Mouse (Mus musculus) left cerebral cortex, adult 2 months (tissue): ENCODE measurements around the gene Trim40. TPM values are rescaled to one million over a fixed set of nuclear protein-coding genes. Genes with fewer than 3 reads are reported as not detected.
"Not testable (repeated sequence)": the region's sequence is repeated elsewhere in the genome, so short reads cannot be mapped to it uniquely, and the experiment has no call there.

Experiments
- DNase-seq, 2 experiments: peaks; one replicate each; pipeline ENCODE4 v3.0.0; 2021 to 2022; ENCODE audit warnings: low spot score in 2 of 2, mixed read lengths in 1 of 2; ENCODE audit errors: extremely low spot score in 1 of 2
- H3K27ac ChIP-seq: fragments of 200-600 bp; 2 replicates; pipeline ENCODE4 v1.8.1; 2022
- H3K4me3 ChIP-seq: fragments of 200-600 bp; 2 replicates; pipeline ENCODE4 v1.8.1; 2022
- CTCF ChIP-seq: fragments of 200-600 bp; IDR thresholded peaks from 2 replicates; pipeline ENCODE4 v1.8.1; 2022; ENCODE audit warnings: antibody characterized with exemption, mild to moderate bottlenecking, moderate library complexity
- intact Hi-C: fragments of 180-260 bp; cut with DNase I; formaldehyde crosslinking; loops from one replicate; pipeline ENCODE4 v1.15.1; 2025
- total RNA-seq, 2 experiments: library from RNA; stranded (reverse); gene quantifications; 2 replicates each; pipeline ENCODE4 v1.2.3; 2021

Trim40 gene
- total RNA-seq, 2 experiments from 2014 or later = not detected

GRCm38 (mm10) chr17:36912031-36912430, 22.1 kb upstream of the Trim40 start:
- TF ChIP-seq CTCF = no peak
- intact Hi-C loops = no loop called here
- Histone ChIP-seq H3K4me3 (no peak overlapping the region), H3K27ac (no peak overlapping the region)
- DNase-seq = no peak

DNA sequence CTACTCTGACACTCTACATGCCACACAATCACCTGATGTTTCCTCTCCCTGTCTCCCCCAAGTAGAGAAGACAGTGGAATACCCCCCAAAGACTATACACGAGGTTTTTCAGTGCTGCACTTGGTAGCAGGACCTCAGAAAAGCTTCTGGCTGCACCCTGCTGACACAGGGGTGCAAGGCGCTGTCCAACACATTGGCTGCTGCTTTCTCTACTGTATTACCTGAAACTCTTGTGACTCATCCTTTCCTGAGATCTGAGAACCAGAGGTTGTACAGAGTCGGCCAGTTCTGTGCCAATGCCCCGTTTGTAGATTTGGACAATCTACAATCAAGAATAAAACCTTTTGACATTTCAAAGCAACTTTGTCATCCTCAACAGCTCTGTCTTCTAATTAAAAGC, 19.9 kb upstream of the Trim40 start:
- Histone ChIP-seq H3K4me3 (no peak overlapping the region), H3K27ac (no peak overlapping the region)
- no peak for DNase-seq
- no peak for TF ChIP-seq CTCF
- intact Hi-C loops = no loop called here

DNA sequence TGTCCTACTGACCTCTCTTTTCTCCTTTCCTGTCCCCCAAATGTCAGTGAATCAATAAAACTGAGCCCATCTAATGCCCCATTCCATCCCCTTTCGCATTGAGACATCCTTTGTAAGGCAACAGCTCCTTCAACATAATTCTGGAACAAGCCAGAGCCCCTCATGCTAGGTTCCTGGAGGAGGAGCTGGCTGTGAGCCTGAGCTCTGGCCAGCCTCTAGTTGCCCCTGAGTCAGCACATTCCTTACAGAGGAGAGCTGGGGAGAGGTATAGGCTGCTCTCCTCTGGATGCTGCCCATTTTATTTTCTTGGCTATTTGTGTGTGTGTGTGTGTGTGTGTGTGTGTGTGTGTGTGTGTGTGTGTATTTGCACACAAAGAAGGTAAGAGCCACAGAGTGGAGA, 18.3 kb upstream of the Trim40 start:
- DNase-seq = no peak
- TF ChIP-seq CTCF = no peak
- Histone ChIP-seq H3K27ac (no peak overlapping the region), H3K4me3 (no peak overlapping the region)
- intact Hi-C loops = no loop called here

GRCm38 (mm10) chr17:36903651-36904050, 13.7 kb upstream of the Trim40 start:
- no peak for TF ChIP-seq CTCF
- DNase-seq = no peak
- intact Hi-C loops = no loop called here

GRCm38 (mm10) chr17:36900691-36901090, 10.8 kb upstream of the Trim40 start:
- DNase-seq = no peak
- TF ChIP-seq CTCF = peak; percentile 26
- Histone ChIP-seq H3K4me3 (no peak overlapping the region), H3K27ac (no peak overlapping the region)
- intact Hi-C loops = no loop called here

More at GRCm38 (mm10) chr17:36903651-36904050, 13.7 kb upstream of the Trim40 start:
- Histone ChIP-seq H3K27ac (no peak overlapping the region), H3K4me3 (no peak overlapping the region)

DNA sequence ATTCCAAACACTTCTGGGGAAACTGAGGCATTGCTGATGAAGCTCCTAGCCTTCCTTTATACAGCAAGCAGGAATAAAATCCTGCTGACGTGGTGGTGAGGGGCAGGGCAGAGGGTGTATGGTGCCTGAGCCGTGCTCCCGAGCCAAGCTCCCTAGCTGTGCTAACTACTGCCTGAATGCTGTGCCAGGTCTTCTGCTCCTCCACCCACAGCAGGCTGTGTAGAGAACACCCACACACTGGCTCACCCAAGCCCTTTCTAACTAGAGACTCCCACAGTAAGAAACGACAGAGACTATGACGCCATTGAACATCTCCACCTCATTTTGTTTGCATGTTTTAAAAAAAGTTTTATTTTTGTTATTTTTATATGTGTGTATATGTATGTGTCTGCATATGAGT, 10.1 kb upstream of the Trim40 start:
- intact Hi-C loops = no loop called here
- no peak for TF ChIP-seq CTCF
- DNase-seq = peak in 1 of 2 experiments; percentile 28
- no peak overlapping the region for H3K4me3 ChIP-seq
- no peak overlapping the region for H3K27ac ChIP-seq

DNA sequence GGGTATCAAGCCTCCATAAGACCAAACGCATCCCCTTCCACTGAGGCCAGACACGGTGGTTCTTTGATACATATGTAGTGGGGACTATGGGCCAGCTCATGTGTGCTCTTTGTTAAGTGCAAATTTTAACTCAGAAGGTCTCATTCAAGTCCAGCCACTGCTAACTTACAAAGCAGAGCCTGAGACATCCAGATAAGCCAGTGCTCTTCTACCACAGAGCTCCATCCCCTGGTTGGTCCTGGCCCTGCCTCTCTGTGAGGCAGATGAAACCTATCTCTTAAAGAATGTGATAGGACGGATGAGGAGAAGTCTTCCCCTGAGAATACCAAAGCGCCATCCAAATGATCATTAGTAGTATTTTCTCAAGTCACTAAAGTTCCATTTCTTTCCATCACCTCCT, 9.5 kb upstream of the Trim40 start:
- TF ChIP-seq CTCF = no peak
- no peak for DNase-seq
- H3K4me3 ChIP-seq = no peak overlapping the region
- intact Hi-C loops = no loop called here
- no peak overlapping the region for H3K27ac ChIP-seq

GRCm38 (mm10) chr17:36897552-36898205, 7.8 kb upstream of the Trim40 start, which contains the start of gene Trim31:
Trim31 (plus strand) TSS chr17:36898118.
- Histone ChIP-seq H3K4me3 (no peak within 1 kb of the TSS), H3K27ac (no peak within 1 kb of the TSS)
- intact Hi-C loops = no loop called here
- TF ChIP-seq CTCF = no peak
- DNase-seq = no peak

DNA sequence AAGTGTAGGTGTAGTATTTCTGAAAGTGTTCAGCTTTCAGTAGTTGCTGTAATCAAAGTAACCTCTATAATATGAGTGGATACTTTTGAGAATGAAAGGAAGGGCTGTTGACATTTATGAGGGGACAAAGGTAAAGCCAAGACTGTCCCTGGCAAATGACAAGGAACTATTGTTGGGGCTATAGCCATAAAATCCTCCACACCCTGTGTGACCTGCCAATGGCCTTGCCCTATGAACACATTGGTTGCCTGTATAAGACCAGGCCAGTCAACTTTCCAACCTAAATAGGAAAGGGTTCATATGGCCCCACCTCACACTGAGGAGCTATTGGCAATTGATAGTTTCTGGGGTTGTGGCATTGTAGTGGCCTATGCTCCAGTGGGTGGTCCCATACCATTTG, 7.1 kb upstream of the Trim40 start:
- no peak for TF ChIP-seq CTCF
- intact Hi-C loops = no loop called here
- H3K4me3 ChIP-seq = no peak overlapping the region
- no peak overlapping the region for H3K27ac ChIP-seq
- DNase-seq = no peak

- peak; percentile 16 to 27 for DNase-seq
- no peak overlapping the region for H3K27ac ChIP-seq
- intact Hi-C loops = no loop called here
- H3K4me3 ChIP-seq = no peak overlapping the region
- TF ChIP-seq CTCF = peak; percentile 74
Measured at GRCm38 (mm10) chr17:36896583-36896982, 6.7 kb upstream of the Trim40 start.

DNA sequence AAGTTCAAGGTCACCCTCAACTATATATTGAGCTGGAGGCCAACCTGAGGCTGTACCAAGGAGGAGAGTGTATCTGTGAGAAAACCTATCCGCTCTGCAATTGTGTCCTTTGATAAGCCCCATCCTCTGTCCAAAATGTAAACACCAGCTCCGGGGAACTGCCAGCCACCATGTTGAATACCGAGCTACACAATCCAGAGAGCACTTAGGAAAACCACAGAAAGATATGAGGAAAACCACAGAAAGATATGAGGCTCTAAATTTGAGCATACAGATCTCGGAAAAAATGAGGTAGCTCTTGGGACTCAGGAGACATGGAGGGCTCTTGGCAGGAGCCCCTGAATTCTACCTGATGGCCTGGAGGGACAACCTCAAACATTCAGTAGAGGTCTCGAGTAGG, 3.5 kb upstream of the Trim40 start:
- intact Hi-C loops = loop anchor here (2.0 kb wide), 2 partner anchors 21 to 301 kb away; no protein-coding TSS in a partner anchor
- Histone ChIP-seq H3K4me3 (no peak overlapping the region), H3K27ac (no peak overlapping the region)
- DNase-seq = no peak
- no peak for TF ChIP-seq CTCF

DNA sequence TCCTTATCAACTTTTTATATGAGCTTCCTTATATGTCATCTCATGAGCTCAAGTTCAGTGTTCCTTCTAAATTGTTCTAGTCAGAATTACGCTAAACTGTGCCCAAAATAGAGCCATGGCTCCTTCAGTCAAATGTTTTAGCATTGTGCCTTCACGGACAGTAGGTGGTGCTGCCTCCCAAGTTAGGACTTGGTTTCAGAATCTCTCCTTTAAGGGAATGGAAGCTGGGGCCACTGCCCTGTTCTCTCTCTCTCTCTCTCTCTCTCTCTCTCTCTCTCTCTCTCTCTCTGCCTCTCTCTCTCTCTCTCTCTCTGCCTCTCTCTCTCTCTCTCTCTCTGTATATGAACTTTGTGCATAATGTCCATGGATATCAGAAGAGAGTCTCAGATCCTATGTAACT, 2.4 kb upstream of the Trim40 start:
- peak; percentile 34 to 45 for DNase-seq
- TF ChIP-seq CTCF = peak; percentile 70
- intact Hi-C loops = loop anchor here (1.0 to 2.0 kb wide), 3 partner anchors 22 to 311 kb away; no protein-coding TSS in a partner anchor
- no peak overlapping the region for H3K4me3 ChIP-seq
- H3K27ac ChIP-seq = no peak overlapping the region

DNA sequence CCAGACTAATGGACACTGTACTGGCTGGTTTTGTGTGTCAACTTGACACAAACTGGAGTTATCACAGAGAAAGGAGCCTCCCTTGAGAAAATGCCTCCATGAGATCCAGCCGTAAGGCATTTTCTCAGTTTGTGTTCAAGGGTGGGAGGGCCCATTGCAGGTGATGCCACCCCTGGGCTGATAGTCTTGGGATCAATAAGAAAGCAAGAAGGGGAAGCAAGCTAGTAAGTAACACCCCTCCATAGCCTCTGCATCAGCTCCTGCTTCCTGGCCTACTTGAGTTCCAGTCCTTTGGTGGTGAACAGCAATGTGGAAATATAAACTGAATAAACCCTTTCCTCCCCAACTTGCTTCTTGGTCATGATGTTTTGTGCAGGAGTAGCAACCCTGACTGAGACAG, 1.6 kb upstream of the Trim40 start:
- intact Hi-C loops, H3K27ac ChIP-seq, H3K4me3 ChIP-seq, DNase-seq: not testable (repeated sequence)
